Mouse (Mus musculus): ENCODE data around the gene Sptbn2. TPM values are rescaled to one million over a fixed set of nuclear protein-coding genes. Genes with fewer than 3 reads are reported as not detected.

Gene Sptbn2
- polyA plus RNA-seq, 1 experiment from 2014 or later, result 32.2 TPM

Other genes with a start within 250 kb of the Sptbn2 start
- 3.2 and 5.2 TPM in 2 replicates for gene Syt12, start 233.7 kb upstream of the Sptbn2 start, polyA plus RNA-seq (2015; fragmentation: Nextera tagmentation; extraction: Ambion mirVana)
- gene 2010003K11Rik, start 212.6 kb upstream of the Sptbn2 start, polyA plus RNA-seq (2015; fragmentation: Nextera tagmentation; extraction: Ambion mirVana), result not detected in 2 replicates
- gene Pcx, start 200.7 kb upstream of the Sptbn2 start, polyA plus RNA-seq (2015; fragmentation: Nextera tagmentation; extraction: Ambion mirVana), result 25.1 and 35.3 TPM in 2 replicates
- gene Lrfn4, start 95.5 kb upstream of the Sptbn2 start, polyA plus RNA-seq (2015; fragmentation: Nextera tagmentation; extraction: Ambion mirVana), result 10.4 and 11.3 TPM in 2 replicates
- gene Rce1, start 85.5 kb upstream of the Sptbn2 start, polyA plus RNA-seq (2015; fragmentation: Nextera tagmentation; extraction: Ambion mirVana), result 51.4 and 52.4 TPM in 2 replicates
- gene Gm960, start 12.5 kb upstream of the Sptbn2 start, polyA plus RNA-seq (2015; fragmentation: Nextera tagmentation; extraction: Ambion mirVana), result 5.4 and 6.6 TPM in 2 replicates
- 149 and 164 TPM in 2 replicates for gene Rbm4b, start 45.3 kb downstream of the Sptbn2 start, polyA plus RNA-seq (2015; fragmentation: Nextera tagmentation; extraction: Ambion mirVana)
- gene Rbm4, start 82.7 kb downstream of the Sptbn2 start, polyA plus RNA-seq (2015; fragmentation: Nextera tagmentation; extraction: Ambion mirVana), result 78.8 and 87.2 TPM in 2 replicates
- 19.0 and 21.2 TPM in 2 replicates for gene Gm21992, start 100.4 kb downstream of the Sptbn2 start, polyA plus RNA-seq (2015; fragmentation: Nextera tagmentation; extraction: Ambion mirVana)
- 60.3 and 67.8 TPM in 2 replicates for gene Rbm14, start 100.5 kb downstream of the Sptbn2 start, polyA plus RNA-seq (2015; fragmentation: Nextera tagmentation; extraction: Ambion mirVana)
- 33.3 and 42.5 TPM in 2 replicates for gene Ccs, start 128.2 kb downstream of the Sptbn2 start, polyA plus RNA-seq (2015; fragmentation: Nextera tagmentation; extraction: Ambion mirVana)
- gene Ccdc87, start 128.2 kb downstream of the Sptbn2 start, polyA plus RNA-seq (2015; fragmentation: Nextera tagmentation; extraction: Ambion mirVana), result 0.77 and 0.99 TPM in 2 replicates
- gene Ctsf, start 144.0 kb downstream of the Sptbn2 start, polyA plus RNA-seq (2015; fragmentation: Nextera tagmentation; extraction: Ambion mirVana), result 85.8 and 87.4 TPM in 2 replicates
- gene Actn3, start 166.7 kb downstream of the Sptbn2 start, polyA plus RNA-seq (2015; fragmentation: Nextera tagmentation; extraction: Ambion mirVana), result 1.9 and 2.4 TPM in 2 replicates
- 22.7 and 26.1 TPM in 2 replicates for gene Zdhhc24, start 167.5 kb downstream of the Sptbn2 start, polyA plus RNA-seq (2015; fragmentation: Nextera tagmentation; extraction: Ambion mirVana)
- 9.6 and 9.7 TPM in 2 replicates for gene Bbs1, start 195.5 kb downstream of the Sptbn2 start, polyA plus RNA-seq (2015; fragmentation: Nextera tagmentation; extraction: Ambion mirVana)
- 108 and 109 TPM in 2 replicates for gene Dpp3, start 217.1 kb downstream of the Sptbn2 start, polyA plus RNA-seq (2015; fragmentation: Nextera tagmentation; extraction: Ambion mirVana)
- gene Peli3, start 232.0 kb downstream of the Sptbn2 start, polyA plus RNA-seq (2015; fragmentation: Nextera tagmentation; extraction: Ambion mirVana), result 11.3 and 17.0 TPM in 2 replicates